Mouse (Mus musculus): ENCODE results near the gene Spdye4a. TPM values are rescaled to one million over a fixed set of nuclear protein-coding genes. Genes with fewer than 3 reads are reported as not detected.

Gene Spdye4a
- not detected for total RNA-seq (2021)
- long read RNA-seq, experiment 1: 0 reads
- long read RNA-seq, experiment 2: 0 reads

GRCm38 (mm10) chr5:143226790-143227189, at the start of gene Spdye4a:
Gene Spdye4a, minus strand, starts transcription at chr5:143226890.
- DNase-seq: no peak

- DNase-seq: no peak
Measured at GRCm38 (mm10) chr5:143275761-143276160, 49.1 kb upstream of the Spdye4a start.

- DNase-seq: no peak
Measured at GRCm38 (mm10) chr5:143272540-143273330, 46.0 kb upstream of the Spdye4a start.

GRCm38 (mm10) chr5:143272108-143272507, 45.4 kb upstream of the Spdye4a start:
- DNase-seq: no peak

GRCm38 (mm10) chr5:143271642-143272041, 45.0 kb upstream of the Spdye4a start:
- DNase-seq: peak in 1 of 2 experiments; percentile 31

GRCm38 (mm10) chr5:143270151-143270519, 43.4 kb upstream of the Spdye4a start:
- DNase-seq: no peak

GRCm38 (mm10) chr5:143269363-143270150, 42.9 kb upstream of the Spdye4a start, which contains the start of gene Zfp316:
Gene Zfp316, minus strand, starts transcription at chr5:143270022.
- DNase-seq: peak; percentile 79 to 80

GRCm38 (mm10) chr5:143268985-143269362, 42.3 kb upstream of the Spdye4a start:
- no peak for DNase-seq

- DNase-seq: no peak
Measured at GRCm38 (mm10) chr5:143266794-143267193, 40.1 kb upstream of the Spdye4a start.

GRCm38 (mm10) chr5:143265409-143265808, 38.7 kb upstream of the Spdye4a start:
- DNase-seq: no peak

- DNase-seq: no peak
Measured at GRCm38 (mm10) chr5:143264689-143265088, 38.0 kb upstream of the Spdye4a start.

GRCm38 (mm10) chr5:143261636-143262035, 34.9 kb upstream of the Spdye4a start:
- DNase-seq: no peak

- no peak for DNase-seq
Measured at GRCm38 (mm10) chr5:143255802-143256201, 29.1 kb upstream of the Spdye4a start.

GRCm38 (mm10) chr5:143255131-143255519, 28.4 kb upstream of the Spdye4a start:
- no peak for DNase-seq

- no peak for DNase-seq
Measured at GRCm38 (mm10) chr5:143254487-143255130, 27.9 kb upstream of the Spdye4a start.

- DNase-seq: no peak
Measured at GRCm38 (mm10) chr5:143253881-143254486, 27.3 kb upstream of the Spdye4a start.

- DNase-seq: no peak
Measured at GRCm38 (mm10) chr5:143253186-143253880, 26.6 kb upstream of the Spdye4a start.

- DNase-seq: no peak
Measured at GRCm38 (mm10) chr5:143252791-143253185, 26.1 kb upstream of the Spdye4a start.

GRCm38 (mm10) chr5:143252039-143252438, 25.3 kb upstream of the Spdye4a start:
- no peak for DNase-seq

- DNase-seq: no peak
Measured at GRCm38 (mm10) chr5:143244926-143245325, 18.2 kb upstream of the Spdye4a start.

GRCm38 (mm10) chr5:143236036-143236435, 9.3 kb upstream of the Spdye4a start:
- DNase-seq: no peak
